Mouse (Mus musculus) limb, embryonic 12.5 days (tissue): ENCODE data around the gene Insig2. TPM values are rescaled to one million over a fixed set of nuclear protein-coding genes. Genes with fewer than 3 reads are reported as not detected.
A peak's percentile ranks its signal among the peaks of the same experiment; 100 is the strongest.

Experiments
- ATAC-seq: fragments of 200-750 bp; cut with Nextera tagmentation; 2 replicates; pipeline ENCODE4 v1.8.0; 2017; ENCODE audit warnings: low read depth, moderate TSS enrichment; ENCODE audit not compliant: insufficient number of reproducible peaks, insufficient read depth, low FRiP score, low TSS enrichment
- H3K27ac ChIP-seq: fragments of 300-500 bp; sonication (generic); 2 replicates; pipeline ENCODE4 v1.5.1; 2016; ENCODE audit warnings: mild to moderate bottlenecking, moderate library complexity
- H3K27me3 ChIP-seq: fragments of 300-500 bp; sonication (generic); 2 replicates; pipeline ENCODE4 v1.6.1; 2016; ENCODE audit warnings: mild to moderate bottlenecking, moderate library complexity
- H3K36me3 ChIP-seq: fragments of 300-500 bp; sonication (generic); 2 replicates; pipeline ENCODE4 v1.6.1; 2016; ENCODE audit warnings: mild to moderate bottlenecking, moderate library complexity
- H3K4me1 ChIP-seq: fragments of 300-500 bp; sonication (generic); replicated peaks from 2 replicates; pipeline ENCODE4 v1.6.1; 2016
- H3K4me2 ChIP-seq: fragments of 300-500 bp; sonication (generic); 2 replicates; pipeline ENCODE4 v1.6.1; 2016; ENCODE audit warnings: mild to moderate bottlenecking, moderate library complexity
- H3K4me3 ChIP-seq: fragments of 300-500 bp; sonication (generic); replicated peaks from 2 replicates; pipeline ENCODE4 v1.5.1; 2016; ENCODE audit warnings: mild to moderate bottlenecking
- H3K9ac ChIP-seq: fragments of 300-500 bp; sonication (generic); replicated peaks from 2 replicates; pipeline ENCODE4 v1.6.1; 2016; ENCODE audit warnings: mild to moderate bottlenecking, moderate library complexity
- H3K9me3 ChIP-seq: fragments of 300-500 bp; sonication (generic); 2 replicates; pipeline ENCODE4 v1.6.1; 2016; ENCODE audit warnings: mild to moderate bottlenecking, moderate library complexity
- WGBS: fragments of 180-500 bp; shearing (Covaris S2); methylation state at CpG from one replicate; pipeline ENCODE4 v1.1.7; 2016; 5-methylcytosine and 5-hydroxymethylcytosine counted together
- polyA plus RNA-seq: library from polyadenylated mRNA; unstranded; fragments of >200 nt; fragmentation: Nextera tagmentation; extraction: Ambion mirVana; gene quantifications from 2 replicates; pipeline ENCODE4 v1.2.1, GENCODE M21; 2016

Insig2 gene
- polyA plus RNA-seq, 1 experiment from 2014 or later, result 18.8 TPM

DNA sequence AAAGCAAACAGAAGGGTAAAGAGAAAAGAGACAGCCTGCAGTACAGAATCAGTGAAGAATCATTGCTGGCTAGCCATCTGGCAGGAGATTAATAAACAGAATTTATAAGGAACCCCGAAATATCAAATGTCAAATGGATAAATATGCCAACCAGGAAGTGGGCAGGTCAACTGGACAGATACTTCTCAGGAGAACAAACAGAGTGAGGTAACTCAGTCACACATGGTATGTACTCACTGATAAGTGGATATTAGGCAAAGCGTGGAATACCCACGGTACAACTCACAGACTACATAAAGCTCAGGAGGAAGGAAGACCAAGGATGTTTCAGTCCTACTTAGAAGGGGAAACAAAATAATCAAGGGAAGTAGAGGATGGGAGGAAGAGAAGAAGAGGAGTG lies 18.6 kb upstream of the Insig2 start:
- WGBS, result 87% methylated on average over 3 of the region's 3 CpGs
- H3K27me3 ChIP-seq, result 0 out of 2 replicates have a peak, but pooled peaks cover 7% of the 10 kb centered on the region
- no peak overlapping the region for H3K27ac ChIP-seq
- H3K4me2 ChIP-seq, result no peak overlapping the region
- H3K9ac ChIP-seq, result no peak overlapping the region
- H3K9me3 ChIP-seq, result peaks cover 5% of the 10 kb centered on the region; the same call in 1 of the 2 replicates
- no peak for ATAC-seq
- H3K36me3 ChIP-seq, result no peaks in the 10 kb centered on the region
- H3K4me3 ChIP-seq, result no peak overlapping the region
- no peaks in the 10 kb centered on the region for H3K4me1 ChIP-seq

DNA sequence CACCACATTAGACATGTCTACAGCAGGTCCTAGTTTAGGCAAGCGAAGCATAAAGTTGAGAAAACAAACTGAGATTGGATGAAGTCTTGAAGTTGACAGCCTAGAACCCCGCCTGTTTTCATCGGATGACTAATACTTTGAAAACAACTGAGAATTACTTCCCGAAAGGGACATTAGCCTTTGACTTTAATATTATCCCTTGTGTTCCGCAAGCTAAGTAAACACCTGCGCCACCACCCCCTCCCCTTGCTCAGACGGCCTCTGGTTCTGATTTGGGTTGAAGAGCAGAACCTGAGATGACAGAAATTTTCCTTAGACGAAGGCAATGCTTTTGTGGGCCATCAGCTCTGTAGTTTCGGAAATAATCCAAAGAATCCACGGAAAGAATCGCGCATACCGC lies 18.2 kb upstream of the Insig2 start:
- Histone ChIP-seq H3K27ac (no peak overlapping the region), H3K4me2 (no peak overlapping the region), H3K4me3 (no peak overlapping the region), H3K9ac (no peak overlapping the region), H3K4me1 (no peaks in the 10 kb centered on the region), H3K36me3 (no peaks in the 10 kb centered on the region), H3K9me3 (peaks cover 5% of the 10 kb centered on the region; the same call in 1 of the 2 replicates), H3K27me3 (0 out of 2 replicates have a peak, but pooled peaks cover 7% of the 10 kb centered on the region)
- ATAC-seq, result no peak
- WGBS, result 88% methylated on average over 13 of the region's 13 CpGs

DNA sequence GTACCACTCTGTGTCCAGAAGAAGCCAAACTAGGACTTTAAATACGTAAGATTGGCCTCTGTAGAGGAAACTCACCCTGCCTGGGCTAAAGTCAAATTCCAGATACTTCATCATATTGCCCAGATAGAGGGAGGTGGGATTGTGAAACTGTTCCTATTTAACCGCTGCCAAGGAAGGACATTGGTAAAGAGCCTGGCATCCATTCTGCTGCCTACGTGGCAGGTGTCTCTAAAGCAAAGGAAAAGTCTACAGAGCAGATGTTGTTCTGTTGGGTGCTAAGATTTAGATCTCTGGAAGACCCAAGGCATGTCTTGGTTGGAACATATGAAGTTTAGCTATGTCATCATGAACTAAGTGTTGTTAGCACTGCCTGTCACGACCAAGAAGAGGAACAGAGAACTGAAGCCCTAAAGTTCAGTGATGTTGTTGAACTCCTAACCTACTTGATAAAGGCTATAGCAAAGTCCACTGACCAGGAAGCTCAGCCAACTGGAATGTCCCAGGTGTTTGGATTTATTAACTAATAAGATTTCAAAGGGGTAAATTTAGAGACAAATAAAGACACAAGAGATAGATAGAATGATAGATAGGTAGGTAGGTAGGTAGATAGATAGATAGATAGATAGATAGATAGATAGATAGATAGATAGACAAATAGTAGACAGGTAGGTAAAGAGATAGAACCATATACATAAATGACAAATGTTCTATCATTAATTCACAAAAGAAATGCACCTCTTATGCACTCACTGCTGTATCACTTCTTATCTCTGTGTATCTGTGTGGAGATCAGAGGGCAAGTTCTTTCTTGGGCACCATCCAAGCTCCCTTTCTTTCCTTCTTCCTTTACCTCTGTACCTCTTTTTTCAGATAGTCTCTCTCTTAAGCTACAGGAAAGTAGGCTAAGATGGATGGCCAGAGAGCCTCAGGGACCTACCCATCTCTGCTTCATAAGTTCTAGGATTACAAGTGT lies 16.8 kb upstream of the Insig2 start:
- H3K9me3 ChIP-seq, result peaks cover 5% of the 10 kb centered on the region; the same call in 1 of the 2 replicates
- no peak overlapping the region for H3K27ac ChIP-seq
- WGBS, result 80% methylated on average over 4 of the region's 4 CpGs
- no peak for ATAC-seq
- no peaks in the 10 kb centered on the region for H3K4me1 ChIP-seq
- H3K4me2 ChIP-seq, result no peak overlapping the region
- H3K4me3 ChIP-seq, result no peak overlapping the region
- H3K27me3 ChIP-seq, result 0 out of 2 replicates have a peak, but pooled peaks cover 7% of the 10 kb centered on the region
- no peak overlapping the region for H3K9ac ChIP-seq
- no peaks in the 10 kb centered on the region for H3K36me3 ChIP-seq

DNA sequence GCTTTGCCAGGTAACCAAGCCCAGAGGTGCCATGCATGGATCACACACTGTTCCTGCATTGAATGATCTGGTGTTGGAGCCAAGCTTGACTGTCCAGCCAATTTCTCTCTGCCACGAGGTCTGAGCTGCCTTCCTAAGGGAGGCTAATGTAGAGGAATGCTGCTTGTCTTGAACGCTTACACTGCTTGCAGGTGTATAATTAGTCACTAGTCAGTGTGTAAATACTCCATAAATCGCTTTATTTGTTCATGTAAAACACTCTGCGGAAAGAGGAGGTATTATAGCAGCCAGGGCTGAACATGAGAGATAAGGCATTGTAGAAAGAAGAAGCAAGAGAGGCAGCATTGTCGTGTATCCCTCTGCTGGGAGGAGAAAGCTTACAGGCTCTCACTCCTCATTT lies 11.6 kb upstream of the Insig2 start:
- no peaks in the 10 kb centered on the region for H3K36me3 ChIP-seq
- H3K9me3 ChIP-seq, result no peaks in the 10 kb centered on the region
- no peak for ATAC-seq
- no peaks in the 10 kb centered on the region for H3K4me1 ChIP-seq
- H3K4me3 ChIP-seq, result no peak overlapping the region
- H3K9ac ChIP-seq, result no peak overlapping the region
- 59% methylated on average over 5 of the region's 5 CpGs for WGBS
- H3K4me2 ChIP-seq, result no peak overlapping the region
- peaks cover 6% of the 10 kb centered on the region; the same call in 1 of the 2 replicates for H3K27me3 ChIP-seq
- no peak overlapping the region for H3K27ac ChIP-seq

DNA sequence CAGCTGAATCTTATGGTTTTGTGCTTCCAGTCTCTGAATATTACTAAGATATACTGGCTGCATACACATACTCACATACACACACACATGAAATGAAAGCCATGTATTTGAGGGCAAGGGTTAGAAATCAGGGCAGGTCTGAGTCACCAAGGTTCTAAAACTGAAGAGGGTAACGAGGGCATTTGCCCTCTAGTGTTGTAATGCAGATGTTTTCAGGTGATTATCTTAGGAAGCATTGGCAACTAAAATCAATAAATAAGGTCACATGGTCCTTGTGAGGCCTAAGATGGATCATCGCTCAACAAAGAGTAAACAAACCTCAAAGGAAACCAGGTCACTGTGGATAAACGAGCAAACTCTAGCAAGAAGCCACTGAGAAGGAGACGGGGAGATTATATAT lies 3.4 kb upstream of the Insig2 start:
- no peak for ATAC-seq
- Histone ChIP-seq H3K9me3 (no peaks in the 10 kb centered on the region), H3K4me2 (no peak overlapping the region), H3K27me3 (no peaks in the 10 kb centered on the region), H3K4me3 (no peak overlapping the region), H3K4me1 (no peaks in the 10 kb centered on the region; the same call in 1 of the 2 replicates), H3K9ac (no peak overlapping the region), H3K36me3 (no peaks in the 10 kb centered on the region), H3K27ac (no peak overlapping the region)
- 48% methylated on average over 4 of the region's 4 CpGs for WGBS

DNA sequence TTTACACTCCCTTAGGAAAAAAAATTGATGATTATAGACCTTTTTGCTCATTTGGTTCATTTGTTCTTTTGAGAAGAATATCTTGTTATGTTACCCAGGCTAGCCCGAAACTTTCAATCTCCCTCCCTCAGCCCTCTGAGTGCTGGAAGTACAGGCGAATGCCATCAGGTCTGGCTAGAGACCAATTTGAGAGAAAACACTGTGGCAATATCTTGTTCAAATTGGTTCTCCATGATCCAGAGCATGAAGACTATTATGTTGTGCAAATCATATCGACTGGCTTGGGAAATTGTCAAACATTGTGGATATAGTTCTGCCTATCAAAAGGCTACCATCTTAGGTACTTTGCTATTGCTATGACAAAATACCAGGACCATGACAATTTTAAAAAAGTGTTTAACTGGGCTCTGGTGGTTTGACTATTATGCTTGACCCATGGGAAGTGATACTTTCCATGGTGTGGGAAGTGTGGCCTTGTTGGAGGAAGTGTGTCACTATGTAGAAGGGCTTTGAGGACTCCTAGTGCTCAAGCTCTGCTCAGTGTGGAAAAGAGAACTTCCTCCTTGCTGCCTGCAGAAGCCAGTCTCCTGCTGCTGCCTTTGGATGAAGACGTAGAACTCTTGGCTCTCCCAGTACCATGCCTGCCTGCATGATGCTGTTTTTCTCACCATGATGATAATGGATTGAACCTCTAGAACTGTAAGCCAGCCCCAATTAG lies 1.8 kb upstream of the Insig2 start:
- no peak for ATAC-seq
- Histone ChIP-seq H3K9ac (no peak overlapping the region), H3K4me1 (no peaks in the 10 kb centered on the region; the same call in 1 of the 2 replicates), H3K27ac (no peak overlapping the region), H3K4me3 (no peak overlapping the region), H3K4me2 (no peak overlapping the region), H3K27me3 (no peaks in the 10 kb centered on the region), H3K9me3 (no peaks in the 10 kb centered on the region), H3K36me3 (no peaks in the 10 kb centered on the region)
- 90% methylated on average over 4 of the region's 4 CpGs for whole genome bisulfite sequencing

DNA sequence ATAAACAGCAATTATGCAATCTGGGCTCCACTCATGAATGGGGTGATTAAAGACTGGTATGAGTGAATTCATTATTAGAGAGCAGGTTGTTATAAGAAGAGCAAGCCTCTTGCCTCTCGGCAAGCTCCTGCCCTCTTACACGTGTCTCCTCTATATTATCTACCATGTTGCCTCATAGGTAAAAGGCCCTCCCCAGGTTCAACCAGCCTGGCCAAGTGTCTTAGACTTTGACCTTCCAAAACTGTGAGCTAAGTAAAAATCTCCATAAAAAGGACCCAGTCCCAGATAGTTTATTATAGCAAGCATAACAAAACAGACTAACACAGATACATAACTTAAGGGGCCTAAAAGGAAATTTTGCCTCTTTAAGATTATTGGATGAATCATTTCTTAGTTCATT lies 1.8 kb downstream of the Insig2 start:
- Histone ChIP-seq H3K27me3 (no peaks in the 10 kb centered on the region), H3K9ac (no peak overlapping the region), H3K4me3 (no peak overlapping the region), H3K27ac (no peak overlapping the region), H3K36me3 (no peaks in the 10 kb centered on the region), H3K4me1 (peaks cover 19% of the 10 kb centered on the region), H3K9me3 (no peaks in the 10 kb centered on the region), H3K4me2 (no peak overlapping the region)
- 97% methylated on average over 2 of the region's 2 CpGs for WGBS
- ATAC-seq, result no peak

DNA sequence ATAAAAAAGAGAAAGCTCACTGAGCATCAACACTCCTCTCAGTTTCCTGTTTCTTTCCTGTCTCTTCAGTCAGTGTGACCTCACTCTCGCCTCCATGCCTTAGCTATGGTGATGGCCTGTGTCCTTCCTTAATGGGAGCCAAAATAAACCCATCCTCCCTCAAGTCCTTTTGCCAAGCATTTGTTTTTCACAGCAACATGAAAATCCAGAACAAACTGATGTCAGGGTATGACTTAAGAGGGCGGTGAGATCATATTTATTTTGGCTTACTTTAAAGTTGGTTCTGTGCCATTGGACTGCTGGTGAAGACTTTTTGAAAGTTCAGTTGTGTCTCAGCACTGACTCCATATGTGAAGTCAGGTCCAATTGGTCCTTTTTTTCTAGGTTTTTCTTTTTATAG lies 3.0 kb downstream of the Insig2 start:
- ATAC-seq, result no peak
- Histone ChIP-seq H3K27me3 (no peaks in the 10 kb centered on the region), H3K4me1 (peaks cover 19% of the 10 kb centered on the region), H3K27ac (no peak overlapping the region), H3K4me3 (no peak overlapping the region), H3K9ac (no peak overlapping the region), H3K4me2 (no peak overlapping the region), H3K36me3 (no peaks in the 10 kb centered on the region), H3K9me3 (no peaks in the 10 kb centered on the region)
- WGBS, result 97% methylated on average over 2 of the region's 2 CpGs

DNA sequence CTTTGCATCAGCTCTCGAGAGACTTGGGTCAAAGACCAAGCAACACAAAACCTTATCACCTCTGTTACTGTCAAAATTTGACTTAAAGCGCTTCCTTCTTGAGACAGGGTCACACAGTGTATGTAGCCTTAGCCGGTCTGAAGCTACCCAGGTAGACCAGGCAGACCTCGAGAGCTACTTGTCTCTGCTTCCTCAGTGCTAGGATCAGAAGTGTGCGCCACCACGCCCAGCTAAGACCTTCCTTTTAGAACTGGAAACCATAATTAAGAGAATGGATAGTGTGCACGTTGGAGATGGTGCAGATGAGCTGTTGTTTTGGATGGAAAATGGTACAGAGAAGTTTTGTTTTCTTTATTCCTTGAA lies 4.2 kb downstream of the Insig2 start:
- H3K4me3 ChIP-seq, result peak overlapping the region; percentile 76
- peak overlapping the region; percentile 90 for H3K27ac ChIP-seq
- 8% methylated on average over 7 of the region's 7 CpGs for WGBS
- H3K9me3 ChIP-seq, result no peaks in the 10 kb centered on the region
- no peaks in the 10 kb centered on the region for H3K27me3 ChIP-seq
- H3K36me3 ChIP-seq, result no peaks in the 10 kb centered on the region
- ATAC-seq, result peak; percentile 58
- H3K9ac ChIP-seq, result peak overlapping the region; percentile 75
- peak overlapping the region; percentile 81 for H3K4me2 ChIP-seq
- H3K4me1 ChIP-seq, result peaks cover 19% of the 10 kb centered on the region

DNA sequence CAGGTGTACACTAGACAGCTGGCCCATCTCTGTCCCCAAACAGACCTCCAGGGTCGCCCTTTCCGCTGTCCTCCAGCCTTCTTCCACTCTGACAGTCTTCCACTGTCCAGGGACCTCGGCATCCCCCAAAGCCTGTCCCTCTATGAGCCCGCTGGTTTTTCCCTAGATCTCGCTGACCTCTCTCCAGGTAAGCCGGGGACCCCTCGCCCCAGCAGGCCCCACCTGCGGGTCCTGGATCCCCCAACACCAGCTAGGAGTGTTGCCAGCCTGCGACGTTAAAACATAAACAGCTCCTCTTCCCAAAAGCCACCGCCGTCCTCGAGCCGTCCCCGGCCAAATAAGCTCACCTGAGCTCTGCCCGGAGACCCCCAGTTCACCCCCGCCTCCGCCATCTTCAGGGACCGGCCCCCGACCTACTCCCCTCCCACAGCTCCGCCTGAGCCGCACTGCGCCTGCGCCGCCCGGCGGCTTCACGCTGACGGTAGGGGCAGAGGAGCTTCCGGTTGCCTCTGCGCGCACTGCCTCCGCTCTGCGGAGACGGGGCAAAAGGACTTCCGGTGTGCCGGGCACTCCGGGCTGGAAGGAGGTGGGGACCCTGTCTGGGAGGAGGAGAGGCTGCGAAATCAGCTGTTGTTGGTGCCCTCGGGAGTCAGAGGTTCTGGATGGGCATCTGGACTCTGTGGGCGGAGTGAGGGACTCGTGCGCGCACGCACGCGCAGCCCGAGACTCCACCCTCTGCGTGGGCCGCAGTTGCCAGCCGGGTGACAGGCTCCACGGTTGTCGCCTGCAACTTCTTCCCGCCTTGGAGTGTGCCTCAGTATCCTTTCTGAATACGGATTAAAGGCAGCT lies 4.8 kb downstream of the Insig2 start:
- ATAC-seq, result peak; percentile 98
- Histone ChIP-seq H3K4me2 (peak overlapping the region; percentile 81), H3K36me3 (no peaks in the 10 kb centered on the region), H3K9me3 (no peaks in the 10 kb centered on the region), H3K4me1 (peaks cover 19% of the 10 kb centered on the region), H3K27me3 (no peaks in the 10 kb centered on the region), H3K9ac (peak overlapping the region; percentile 75), H3K4me3 (peak overlapping the region; percentile 76), H3K27ac (peak overlapping the region; percentile 90)
- under 1% methylated on average over 55 of the region's 55 CpGs for whole genome bisulfite sequencing
